Mouse (Mus musculus): ENCODE results near the gene Aqp1.

The Aqp1 gene

DNA sequence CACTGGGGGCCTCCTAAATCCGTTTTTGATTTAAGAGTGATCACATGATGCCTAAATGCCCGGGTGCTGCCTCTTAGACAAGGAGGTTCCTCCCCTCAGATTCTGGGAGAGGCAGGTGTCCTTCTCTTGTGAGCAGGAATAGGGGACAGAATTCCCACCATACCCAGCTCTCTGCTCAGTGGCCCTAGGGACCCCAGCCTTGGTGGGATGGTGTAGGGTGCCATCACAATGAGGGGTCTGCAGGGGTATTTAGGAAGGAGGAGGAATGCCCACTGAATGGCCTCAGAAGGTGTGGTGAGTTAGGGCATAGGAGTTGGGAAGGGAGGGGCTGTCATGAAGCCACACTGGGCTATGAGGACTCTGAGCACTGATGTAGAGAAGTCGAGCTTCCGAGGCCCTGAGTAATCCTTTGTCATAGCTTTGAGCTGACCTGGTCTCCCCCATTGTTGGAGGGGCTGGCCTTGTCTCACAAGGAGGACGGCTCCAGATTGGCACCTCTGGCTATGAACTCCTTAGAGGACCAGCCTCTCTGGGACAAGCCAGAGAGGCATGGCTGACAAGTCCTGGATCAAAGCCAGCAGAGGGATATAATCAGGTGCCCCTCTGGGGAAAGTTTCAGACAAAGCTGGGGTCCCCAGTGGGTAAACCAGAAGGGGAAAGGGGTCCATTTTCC lies 4.0 kb upstream of the Aqp1 start:
- DNase-seq = no peak

GRCm38 (mm10) chr6:55332773-55333109 lies 3.5 kb upstream of the Aqp1 start:
- peak in 1 of 2 experiments; percentile 38 for DNase-seq

GRCm38 (mm10) chr6:55337242-55337641 lies 1.0 kb downstream of the Aqp1 start:
- DNase-seq = no peak

DNA sequence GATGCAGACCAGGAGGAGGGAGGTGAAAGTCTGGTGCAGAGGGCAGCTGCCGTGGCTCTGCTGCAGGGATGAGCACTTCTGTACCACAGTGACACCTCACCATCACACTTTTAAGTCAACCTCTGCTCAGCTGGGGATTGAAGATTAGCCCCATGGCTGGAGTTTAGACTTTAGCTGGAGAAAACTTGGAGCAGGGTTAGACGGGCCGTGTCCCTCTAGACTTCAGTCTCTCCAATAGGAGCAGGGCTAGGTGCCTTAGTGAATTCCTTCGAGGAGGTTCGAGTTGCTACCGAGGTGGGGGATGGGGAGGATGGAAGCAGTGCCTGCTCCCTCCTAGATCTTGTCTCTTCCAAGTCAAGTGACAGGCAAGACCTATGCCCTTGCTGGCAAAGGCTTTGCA lies 1.8 kb downstream of the Aqp1 start:
- no peak for DNase-seq

- no peak for DNase-seq
Measured at GRCm38 (mm10) chr6:55338934-55339825, 2.9 kb downstream of the Aqp1 start.

DNA sequence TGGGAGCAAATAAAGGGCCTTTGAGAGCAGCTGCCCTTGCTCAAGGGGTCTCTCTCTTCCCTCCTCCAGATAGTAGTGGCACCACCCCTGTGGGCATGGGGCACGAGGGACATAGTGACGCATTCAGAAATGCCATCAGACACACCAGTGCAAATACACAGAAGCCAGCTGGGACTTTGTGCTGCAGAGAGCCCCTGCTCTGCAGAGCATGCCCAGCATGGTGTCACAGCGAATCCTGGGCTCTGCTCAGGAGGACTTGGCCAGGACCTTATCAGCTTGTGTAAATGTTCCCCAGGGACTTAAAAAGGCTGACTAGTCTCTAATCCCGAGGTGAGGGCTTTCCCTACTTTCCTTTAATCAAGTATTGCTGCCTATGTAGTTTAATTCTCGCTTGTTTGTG lies 5.5 kb downstream of the Aqp1 start:
- DNase-seq = no peak

DNA sequence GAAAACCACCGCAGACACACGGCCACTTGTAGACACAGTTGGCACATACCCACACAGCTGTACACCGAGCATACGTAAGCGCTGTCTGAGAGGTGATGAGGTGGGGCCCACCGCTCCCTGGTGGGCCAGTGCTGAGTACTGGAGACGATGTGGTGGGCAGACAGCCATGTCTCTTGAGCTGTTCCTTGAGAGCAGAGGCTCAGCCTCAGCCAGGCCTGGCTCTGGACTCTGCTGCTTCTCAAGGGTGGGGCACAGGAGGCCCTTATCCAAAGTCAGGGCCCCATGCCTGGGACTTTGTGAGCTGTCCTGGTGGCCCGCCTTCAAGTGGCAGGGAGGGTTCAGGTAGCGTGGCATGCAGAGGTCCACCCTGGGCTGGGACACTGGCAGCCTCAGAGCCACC lies 6.1 kb downstream of the Aqp1 start:
- DNase-seq = no peak

DNA sequence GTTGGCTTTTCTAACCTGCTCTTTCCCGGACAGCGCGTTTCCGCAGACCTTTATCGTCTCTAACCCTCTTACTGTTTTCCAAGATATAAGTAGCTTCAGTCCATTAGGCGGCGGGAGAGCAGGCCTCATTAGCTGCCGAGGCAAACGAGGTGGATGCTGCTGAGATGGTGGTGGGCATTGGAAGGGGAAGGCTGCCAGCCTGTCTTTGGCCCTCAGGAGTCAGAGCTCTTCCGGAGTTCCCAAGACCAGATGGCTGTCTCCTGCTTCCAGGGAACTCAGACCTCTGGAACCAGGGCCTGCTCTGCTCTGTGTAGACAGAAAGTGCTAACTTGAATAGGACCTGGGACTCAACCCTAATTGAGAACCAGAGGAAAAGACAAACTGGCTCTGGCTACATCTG lies 7.2 kb downstream of the Aqp1 start:
- peak; percentile 41 to 62 for DNase-seq

- no peak for DNase-seq
Measured at GRCm38 (mm10) chr6:55344291-55345016, 8.2 kb downstream of the Aqp1 start.

- no peak for DNase-seq
Measured at GRCm38 (mm10) chr6:55345264-55345663, 9.0 kb downstream of the Aqp1 start.

GRCm38 (mm10) chr6:55346491-55346890 lies 10.3 kb downstream of the Aqp1 start:
- DNase-seq = no peak

DNA sequence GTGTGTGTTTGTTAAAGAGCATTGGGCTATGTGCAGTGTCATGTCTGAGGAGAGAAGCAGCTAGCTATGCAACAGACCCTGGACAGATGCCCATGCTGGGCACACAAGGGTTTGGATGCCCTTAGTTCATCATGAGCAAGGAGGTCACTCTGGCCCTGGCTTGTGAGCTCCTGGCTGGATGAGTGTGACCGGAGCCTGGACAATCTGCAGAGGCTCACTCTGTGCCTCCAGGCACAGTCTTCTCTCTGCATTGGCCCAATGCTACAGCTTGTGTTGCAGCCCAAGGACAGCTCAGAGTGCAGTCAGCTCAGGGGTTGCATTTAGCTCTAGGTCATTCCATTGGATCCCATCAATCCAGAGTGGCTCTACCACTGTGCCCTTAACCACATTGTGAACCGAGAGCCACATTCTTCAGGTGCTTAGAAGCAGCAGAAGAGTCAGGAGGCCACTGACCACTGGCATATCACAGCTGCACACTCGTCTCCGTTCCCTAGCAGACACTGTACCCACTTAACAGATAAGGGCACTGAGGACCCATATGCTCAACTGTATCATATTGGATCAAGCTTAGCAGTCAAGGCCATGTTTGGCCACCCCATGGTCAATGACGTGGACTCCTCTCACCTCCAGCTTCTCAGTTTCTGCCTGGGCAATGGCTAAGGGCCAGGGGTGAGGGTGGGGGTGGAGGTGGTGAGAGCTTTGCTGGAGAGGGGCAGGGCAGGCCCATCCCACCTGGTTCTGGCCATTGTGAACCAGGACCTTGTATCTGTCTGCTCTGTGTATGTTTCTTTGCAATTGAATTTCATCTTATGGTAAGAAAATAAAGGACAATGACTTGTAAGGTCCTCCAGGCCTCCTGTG lies 11.7 kb downstream of the Aqp1 start:
- no peak for DNase-seq

DNA sequence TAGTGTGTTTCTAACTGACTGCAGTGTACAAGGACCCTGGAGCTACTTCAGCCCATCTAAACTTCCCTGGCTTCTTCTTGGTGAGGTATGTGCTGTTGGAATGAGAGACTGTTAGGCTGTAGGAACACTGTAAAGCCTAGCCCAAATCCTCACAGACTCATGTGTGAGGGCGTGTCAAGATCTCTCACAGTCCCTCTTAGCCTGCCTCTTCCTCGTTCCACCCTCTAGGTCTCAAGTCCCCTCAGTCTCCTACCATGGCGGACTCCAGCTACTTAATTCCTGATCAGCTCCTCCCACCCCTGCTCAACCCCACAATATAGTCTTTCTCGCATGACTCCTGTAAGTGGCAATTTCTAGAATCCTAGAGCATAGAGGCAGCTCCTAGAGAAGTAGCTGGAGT lies 13.0 kb downstream of the Aqp1 start:
- no peak for DNase-seq

DNA sequence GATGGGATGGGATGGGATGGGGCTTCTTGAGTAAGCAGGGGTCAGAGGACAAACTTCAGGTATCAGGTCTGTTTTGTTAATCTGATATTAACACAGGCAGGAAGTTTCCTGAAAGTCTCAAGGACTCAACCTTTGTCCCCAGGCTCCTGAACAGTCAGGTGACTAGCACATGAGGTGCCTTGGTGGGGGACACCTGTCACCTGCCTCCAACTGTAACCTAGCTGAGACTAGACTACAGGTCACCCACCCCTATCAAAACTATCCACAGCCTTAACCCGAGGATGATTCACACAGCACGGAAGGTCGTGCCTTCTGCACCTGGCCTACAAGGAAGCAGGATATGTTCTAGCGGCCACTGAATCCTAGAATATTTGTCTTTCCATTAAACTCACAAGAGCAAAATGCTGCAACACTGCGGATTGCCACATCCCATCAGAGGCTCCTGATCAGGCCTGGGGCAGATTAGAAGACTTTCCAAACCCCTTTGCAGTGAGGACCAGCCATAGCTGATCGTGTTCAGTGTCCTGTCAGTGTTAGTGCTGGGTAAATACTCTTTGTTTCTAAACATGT lies 14.2 kb downstream of the Aqp1 start:
- DNase-seq = no peak

GRCm38 (mm10) chr6:55351712-55352111 lies 15.5 kb downstream of the Aqp1 start:
- DNase-seq = no peak

- DNase-seq = no peak
Measured at GRCm38 (mm10) chr6:55353711-55354445, 17.6 kb downstream of the Aqp1 start.

- DNase-seq = no peak
Measured at GRCm38 (mm10) chr6:55354456-55355117, 18.4 kb downstream of the Aqp1 start.

DNA sequence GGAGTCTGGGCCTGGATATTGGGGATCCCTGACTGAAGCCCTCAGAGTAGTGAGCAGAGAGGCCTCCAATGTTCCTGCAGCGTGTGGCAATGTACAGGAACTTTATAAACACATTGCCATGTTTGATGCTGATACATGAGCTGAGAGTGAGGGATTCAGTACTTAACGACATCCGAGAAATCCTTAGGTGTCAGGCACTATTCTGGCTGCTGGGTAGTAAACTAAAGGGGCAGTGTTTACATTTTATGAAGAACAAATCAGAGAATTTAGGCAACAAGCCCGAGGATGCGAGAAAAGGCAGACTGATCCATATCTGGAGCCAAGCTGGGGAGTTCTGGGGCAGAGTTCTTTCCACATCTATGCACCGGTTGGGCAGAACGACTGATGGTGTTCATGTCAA lies 19.3 kb downstream of the Aqp1 start:
- no peak for DNase-seq

GRCm38 (mm10) chr6:55356017-55356703 lies 19.9 kb downstream of the Aqp1 start:
- DNase-seq = no peak

DNA sequence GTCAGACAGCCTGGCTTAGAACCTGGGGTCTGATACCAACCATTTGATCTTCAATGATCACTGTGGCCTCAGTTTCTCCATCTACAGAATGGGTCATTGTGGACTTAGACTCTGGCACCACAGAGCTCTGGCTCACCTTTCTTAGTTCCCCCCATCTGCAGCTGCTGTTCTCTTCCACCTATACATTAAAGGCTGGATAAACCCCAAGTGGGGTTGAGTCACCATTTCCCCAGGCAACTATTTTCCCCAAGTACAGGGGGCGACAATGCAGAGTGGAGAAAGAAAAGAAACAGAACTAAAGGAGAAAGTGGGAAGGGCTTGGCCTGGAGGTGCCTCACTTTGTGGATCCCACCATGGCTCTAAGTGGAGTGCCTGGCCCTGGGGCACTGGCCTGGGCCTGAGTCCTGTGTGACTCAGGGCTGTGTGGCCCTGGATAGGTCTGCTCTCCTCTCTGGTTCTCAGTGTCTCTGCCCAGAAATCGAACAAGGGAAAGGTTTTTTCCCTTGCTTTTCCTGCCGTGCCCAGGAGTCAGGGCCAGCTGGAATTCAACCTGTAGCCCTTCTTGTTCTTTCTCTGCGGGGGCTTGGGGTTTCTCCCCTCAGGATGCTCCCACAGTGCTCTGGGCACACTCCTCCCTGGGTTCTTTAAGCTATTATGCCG lies 20.9 kb downstream of the Aqp1 start:
- no peak for DNase-seq

All from cerebellum, postnatal 10 days (tissue).